25 mouse cellular contexts compared by ENCODE assay signal in genomic region chr1:33922975-33923374, GRCm38 (mm10). TPM values are rescaled to one million over a fixed set of nuclear protein-coding genes. Genes with fewer than 3 reads are reported as not detected.
DNase-seq lines count a peak whose midpoint lies in the region; ATAC-seq lines count a peak whose summit lies in the region.
"Had no signal": no experiment of that assay in that cellular context is flagged by ENCODE, and none has a peak within 500 bp of the region (broad histone marks: within the 10 kb centered on the region; RNA-seq: fewer than 3 reads in every experiment).

No protein-coding gene starts in this region.

- H3K36me3 ChIP-seq in forebrain, embryonic 11.5 days (ENCODE audit: control insufficient read depth, insufficient read depth, low read length): no peaks in the 10 kb centered on the region
- H3K36me3 ChIP-seq in forebrain, embryonic 13.5 days (ENCODE audit: poor library complexity, severe bottlenecking): no peaks in the 10 kb centered on the region
- H3K36me3 ChIP-seq in kidney, embryonic 14.5 days (ENCODE audit: control insufficient read depth, insufficient read depth, low read length): no peaks in the 10 kb centered on the region
- H3K36me3 ChIP-seq in kidney, embryonic 16.5 days (ENCODE audit: insufficient read depth, low read length): no peaks in the 10 kb centered on the region
- H3K36me3 ChIP-seq in limb, embryonic 10.5 days: no peaks in the 10 kb centered on the region
- H3K36me3 ChIP-seq: embryonic facial prominence, embryonic 10.5 days; embryonic facial prominence, embryonic 12.5 days; forebrain, embryonic 12.5 days; forebrain, embryonic 15.5 days; G1E had no signal

- no peak overlapping the region for H3K4me3 ChIP-seq in forebrain, embryonic 11.5 days (ENCODE audit: low read depth, low read length)
- H3K4me3 ChIP-seq in forebrain, embryonic 13.5 days: no peak overlapping the region
- H3K4me3 ChIP-seq in kidney, embryonic 14.5 days (ENCODE audit: low read length): no peak overlapping the region
- no peak overlapping the region for H3K4me3 ChIP-seq in kidney, embryonic 16.5 days (ENCODE audit: low read length)
- no peak overlapping the region for H3K4me3 ChIP-seq in limb, embryonic 10.5 days
- H3K4me3 ChIP-seq: embryonic facial prominence, embryonic 10.5 days; embryonic facial prominence, embryonic 12.5 days; forebrain, embryonic 12.5 days; forebrain, embryonic 15.5 days had no signal

- H3K27me3 ChIP-seq in forebrain, embryonic 11.5 days (ENCODE audit: control insufficient read depth, insufficient read depth, low read length): no peaks in the 10 kb centered on the region
- no peaks in the 10 kb centered on the region for H3K27me3 ChIP-seq in forebrain, embryonic 13.5 days
- H3K27me3 ChIP-seq in kidney, embryonic 14.5 days (ENCODE audit: control insufficient read depth, insufficient read depth, low read length): no peaks in the 10 kb centered on the region
- H3K27me3 ChIP-seq in kidney, embryonic 16.5 days (ENCODE audit: insufficient read depth, low read length): no peaks in the 10 kb centered on the region
- no peaks in the 10 kb centered on the region for H3K27me3 ChIP-seq in limb, embryonic 10.5 days (ENCODE audit: low read depth, poor library complexity, severe bottlenecking)
- H3K27me3 ChIP-seq: CH12.LX; embryonic facial prominence, embryonic 12.5 days; forebrain, embryonic 12.5 days; forebrain, embryonic 15.5 days; Patski had no signal

- peak; percentile 17 for DNase-seq in forebrain, embryonic 11.5 days (ENCODE audit: low spot score)
- no peak for DNase-seq in kidney, adult 11 months
- DNase-seq in kidney, postnatal 14 days: no peak
- peak; percentile 19 for DNase-seq in limb, embryonic 10.5 days (ENCODE audit: low spot score)
- DNase-seq: adrenal gland, adult 8-10 months; adrenal gland, postnatal 14 days; adrenal gland, postnatal 36 days; B cell, adult 2 months; cerebellum, adult 11-12 months; cerebellum, adult 2 months; cerebellum, adult 9-10 months; cerebellum, postnatal 10 days; cerebellum, postnatal 25 days had no signal

- H3K4me1 ChIP-seq in forebrain, embryonic 11.5 days (replicated peaks; ENCODE audit: control insufficient read depth, insufficient read depth, low read length): no peaks in the 10 kb centered on the region
- no peaks in the 10 kb centered on the region for H3K4me1 ChIP-seq in forebrain, embryonic 13.5 days
- H3K4me1 ChIP-seq in kidney, embryonic 14.5 days (ENCODE audit: control insufficient read depth, insufficient read depth, low read length): no peaks in the 10 kb centered on the region
- H3K4me1 ChIP-seq in kidney, embryonic 16.5 days (ENCODE audit: insufficient read depth, low read length): no peaks in the 10 kb centered on the region
- H3K4me1 ChIP-seq in limb, embryonic 10.5 days: peaks cover 3% of the 10 kb centered on the region; the same call in 1 of the 2 replicates
- H3K4me1 ChIP-seq: forebrain, embryonic 12.5 days; forebrain, embryonic 15.5 days had no signal

- no peak for ATAC-seq in forebrain, embryonic 11.5 days (replicated peaks; ENCODE audit: low FRiP score)
- no peak for ATAC-seq in forebrain, embryonic 13.5 days
- ATAC-seq in kidney, embryonic 14.5 days (ENCODE audit: low FRiP score, low TSS enrichment): 0 out of 2 replicates have a peak, but pooled peaks have one; percentile 46
- peak; percentile 61; the same call in 1 of the 2 replicates for ATAC-seq in kidney, embryonic 16.5 days (ENCODE audit: low FRiP score, low TSS enrichment)
- ATAC-seq: activated CD4-positive, CD25-positive, alpha-beta regulatory T cell, adult 4 months; CD4-positive, CD25-positive, alpha-beta regulatory T cell, adult 4 months; forebrain, embryonic 15.5 days; Patski had no signal

- no peak overlapping the region for H3K9ac ChIP-seq in forebrain, embryonic 11.5 days (ENCODE audit: low read length)
- no peak overlapping the region for H3K9ac ChIP-seq in forebrain, embryonic 13.5 days
- no peak overlapping the region for H3K9ac ChIP-seq in kidney, embryonic 14.5 days (ENCODE audit: low read depth, low read length)
- no peak overlapping the region for H3K9ac ChIP-seq in kidney, embryonic 16.5 days (replicated peaks; ENCODE audit: low read length)
- H3K9ac ChIP-seq: embryonic facial prominence, embryonic 12.5 days; forebrain, embryonic 12.5 days; forebrain, embryonic 15.5 days had no signal

- no peaks in the 10 kb centered on the region for H3K9me3 ChIP-seq in forebrain, embryonic 11.5 days (ENCODE audit: control insufficient read depth, low read length)
- no peaks in the 10 kb centered on the region for H3K9me3 ChIP-seq in forebrain, embryonic 13.5 days (replicated peaks)
- no peaks in the 10 kb centered on the region for H3K9me3 ChIP-seq in kidney, embryonic 14.5 days (ENCODE audit: control insufficient read depth, low read length)
- H3K9me3 ChIP-seq in kidney, embryonic 16.5 days (ENCODE audit: low read length): no peaks in the 10 kb centered on the region
- H3K9me3 ChIP-seq in limb, embryonic 10.5 days (replicated peaks): no peaks in the 10 kb centered on the region
- H3K9me3 ChIP-seq: embryonic facial prominence, embryonic 10.5 days; embryonic facial prominence, embryonic 12.5 days; forebrain, embryonic 12.5 days; forebrain, embryonic 15.5 days; G1E had no signal

- 78% methylated on average over 7 of the region's 7 CpGs for WGBS in forebrain, embryonic 11.5 days
- 85% methylated on average over 7 of the region's 7 CpGs for WGBS in forebrain, embryonic 13.5 days
- 43% methylated on average over 7 of the region's 7 CpGs for WGBS in kidney, embryonic 14.5 days
- WGBS in kidney, embryonic 16.5 days: 45% methylated on average over 7 of the region's 7 CpGs
- WGBS in limb, embryonic 10.5 days: 79% methylated on average over 7 of the region's 7 CpGs

- no peak overlapping the region for H3K27ac ChIP-seq in forebrain, embryonic 11.5 days (ENCODE audit: low read depth, low read length)
- H3K27ac ChIP-seq in forebrain, embryonic 13.5 days: no peak overlapping the region
- H3K27ac ChIP-seq in kidney, embryonic 14.5 days (ENCODE audit: low read depth, low read length): no peak overlapping the region
- no peak overlapping the region for H3K27ac ChIP-seq in kidney, embryonic 16.5 days (ENCODE audit: low read length)
- no peak overlapping the region for H3K27ac ChIP-seq in limb, embryonic 10.5 days
- H3K27ac ChIP-seq: embryonic facial prominence, embryonic 10.5 days; embryonic facial prominence, embryonic 12.5 days; forebrain, embryonic 12.5 days; forebrain, embryonic 15.5 days had no signal

- H3K4me2 ChIP-seq in forebrain, embryonic 11.5 days (ENCODE audit: low read depth, low read length, severe bottlenecking): no peak overlapping the region
- H3K4me2 ChIP-seq in forebrain, embryonic 13.5 days: no peak overlapping the region
- no peak overlapping the region for H3K4me2 ChIP-seq in kidney, embryonic 14.5 days (replicated peaks; ENCODE audit: low read depth, low read length)
- H3K4me2 ChIP-seq in kidney, embryonic 16.5 days (replicated peaks; ENCODE audit: low read depth, low read length): no peak overlapping the region
- H3K4me2 ChIP-seq: embryonic facial prominence, embryonic 12.5 days; forebrain, embryonic 12.5 days; forebrain, embryonic 15.5 days had no signal

RNA-seq across cellular contexts. Expression of gene Dst, which starts 14.9 kb away (rescaled TPM):
- polyA plus RNA-seq in forebrain, embryonic 11.5 days (2014; fragmentation: Nextera tagmentation; extraction: Ambion mirVana): 25.3 and 26.3 TPM in 2 replicates
- polyA plus RNA-seq in forebrain, embryonic 13.5 days (2015; fragmentation: Nextera tagmentation; extraction: Ambion mirVana): 28.2 and 29.4 TPM in 2 replicates
- 26.0 and 44.3 TPM in 2 replicates for polyA plus RNA-seq in kidney, embryonic 14.5 days (2014; fragmentation: Nextera tagmentation; extraction: Ambion mirVana)
- polyA plus RNA-seq in kidney, embryonic 16.5 days (2015; fragmentation: Nextera tagmentation; extraction: Ambion mirVana): 23.4 and 28.0 TPM in 2 replicates
- 7.2 and 9.7 TPM in 2 replicates for polyA plus RNA-seq in limb, embryonic 10.5 days (2016; fragmentation: Nextera tagmentation; extraction: Ambion mirVana)
- polyA plus RNA-seq: G1E had no signal

RNA-seq across cellular contexts. Expression of gene Bend6, which starts 15.4 kb away (rescaled TPM):
- polyA plus RNA-seq in forebrain, embryonic 11.5 days (2014; fragmentation: Nextera tagmentation; extraction: Ambion mirVana): 2.4 and 3.0 TPM in 2 replicates
- 12.7 and 13.8 TPM in 2 replicates for polyA plus RNA-seq in forebrain, embryonic 13.5 days (2015; fragmentation: Nextera tagmentation; extraction: Ambion mirVana)
- polyA plus RNA-seq in kidney, embryonic 14.5 days (2014; fragmentation: Nextera tagmentation; extraction: Ambion mirVana): 0.47 and 0.55 TPM in 2 replicates
- 0.19 and 0.40 TPM in 2 replicates for polyA plus RNA-seq in kidney, embryonic 16.5 days (2015; fragmentation: Nextera tagmentation; extraction: Ambion mirVana)
- 1.2 and 1.5 TPM in 2 replicates for polyA plus RNA-seq in limb, embryonic 10.5 days (2016; fragmentation: Nextera tagmentation; extraction: Ambion mirVana)
- polyA plus RNA-seq: G1E had no signal

Comparison
In these comparisons a context has a peak if more than half of its experiments do, and no peak if none do; other contexts are left out.
1. ATAC-seq: peak in kidney, embryonic 14.5 days (single experiment) and kidney, embryonic 16.5 days (single experiment); none in forebrain, embryonic 11.5 days (single experiment) and forebrain, embryonic 13.5 days (single experiment).
2. DNase-seq: peak in forebrain, embryonic 11.5 days (single experiment) and limb, embryonic 10.5 days (single experiment); none in kidney, adult 11 months (single experiment) and kidney, postnatal 14 days (single experiment).